Comparison of ENCODE assay signal across 15 mouse cellular contexts in genomic region chr14:20032016-20032737, GRCm38 (mm10).
"Had no signal": no experiment of that assay in that cellular context is flagged by ENCODE, and none has a peak within 500 bp of the region (broad histone marks: within the 10 kb centered on the region; RNA-seq: fewer than 3 reads in every experiment).

No protein-coding gene starts in this region.

- H3K36me3 ChIP-seq: limb, embryonic 13.5 days; midbrain, embryonic 10.5 days; neural tube, embryonic 12.5 days; stomach, embryonic 15.5 days had no signal

- H3K27me3 ChIP-seq: limb, embryonic 13.5 days; neural tube, embryonic 12.5 days; stomach, embryonic 15.5 days had no signal

- H3K27ac ChIP-seq: limb, embryonic 13.5 days; liver, embryonic 14.5 days; midbrain, embryonic 10.5 days; neural tube, embryonic 12.5 days; stomach, embryonic 15.5 days had no signal

- H3K4me1 ChIP-seq: neural tube, embryonic 12.5 days; stomach, embryonic 15.5 days had no signal

- H3K4me2 ChIP-seq: limb, embryonic 13.5 days; neural tube, embryonic 12.5 days; stomach, embryonic 15.5 days had no signal

- H3K9ac ChIP-seq: limb, embryonic 13.5 days; liver, embryonic 14.5 days; neural tube, embryonic 12.5 days; stomach, embryonic 15.5 days had no signal

- H3K4me3 ChIP-seq: limb, embryonic 13.5 days; midbrain, embryonic 10.5 days; neural tube, embryonic 12.5 days; stomach, embryonic 15.5 days had no signal

- H3K9me3 ChIP-seq: limb, embryonic 13.5 days; midbrain, embryonic 10.5 days; neural tube, embryonic 12.5 days; stomach, embryonic 15.5 days had no signal

- DNase-seq: kidney, adult 11 months; kidney, postnatal 10 days; kidney, postnatal 4 days; layer of hippocampus, postnatal 36 days; lung, adult 18-20 months; lung, postnatal 4 days; midbrain, embryonic 14.5 days; right cerebral cortex, postnatal 4 days; thymus, adult 2 months; thymus, postnatal 25 days had no signal
